Mouse (Mus musculus) mouse trophoblast stem cell (cell line): Measurements from ENCODE around the gene Npepps.
"Not testable (repeated sequence)": the region's sequence is repeated elsewhere in the genome, so short reads cannot be mapped to it uniquely, and the experiment has no call there.

Experiments
- in situ Hi-C, 2 experiments: fragments of 300-500 bp; cut with MseI, MboI; formaldehyde crosslinking; loops; 2 replicates in 1 of 2; 3 replicates in 1 of 2; pipeline ENCODE4 v1.15.1; 2025

Gene Npepps

DNA sequence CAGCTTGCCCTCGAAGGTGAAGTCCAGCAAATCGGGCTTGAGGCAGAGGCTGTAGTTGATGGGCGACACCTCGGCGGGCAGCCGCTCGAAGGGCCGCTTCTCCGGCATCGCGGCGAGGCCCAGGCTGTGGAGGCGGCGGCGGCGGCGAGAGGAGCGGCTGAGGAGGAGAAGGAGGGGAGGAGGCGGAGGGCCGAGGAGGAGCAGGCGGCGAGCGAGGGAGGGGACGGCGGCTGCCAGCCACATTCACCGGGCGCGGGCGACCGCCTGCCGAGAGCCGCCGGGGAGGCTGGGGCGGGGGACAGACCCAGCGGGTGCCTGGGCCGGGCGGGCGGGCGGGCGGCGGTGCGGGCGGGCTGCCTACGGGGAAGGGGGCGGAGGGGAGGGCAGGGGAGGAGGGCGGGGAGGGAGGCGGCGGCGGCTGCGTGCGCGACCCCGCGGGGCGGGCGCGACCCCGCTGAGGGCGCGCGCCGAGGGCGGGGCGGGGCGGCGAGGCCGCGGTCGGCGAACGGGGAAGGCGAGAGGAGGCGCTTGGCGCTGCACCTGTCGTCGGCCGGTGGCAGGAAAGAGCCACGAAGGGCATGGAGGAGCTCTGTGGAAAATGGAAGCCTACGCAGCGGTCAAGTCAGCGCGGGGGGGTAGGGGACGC is at the start of gene Npepps:
Gene Npepps (minus strand): TSS at position 423 of the 646 bp plus-strand sequence.
- in situ Hi-C loops, result no loop called here

DNA sequence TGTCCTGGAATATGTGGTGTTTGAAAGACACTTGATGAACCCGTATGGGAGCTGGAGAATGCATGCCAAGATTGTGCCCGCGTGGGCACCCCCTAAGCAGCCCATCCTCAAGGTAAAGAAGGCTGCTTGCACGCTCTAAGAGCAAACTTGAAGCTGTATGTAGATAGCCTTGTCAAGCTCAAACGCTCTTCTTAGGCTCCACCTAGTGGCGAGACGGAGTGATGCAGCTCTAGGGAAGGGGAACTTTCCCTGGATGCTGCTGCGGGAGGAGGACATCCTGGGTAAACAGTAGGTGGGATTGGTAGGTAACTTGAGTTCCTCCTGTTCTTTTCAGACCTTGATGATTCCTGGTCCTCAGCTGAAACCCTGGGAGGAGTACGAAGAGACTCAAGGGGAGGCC is 47.7 kb upstream of the Npepps start:
- in situ Hi-C loops, result no loop called here

DNA sequence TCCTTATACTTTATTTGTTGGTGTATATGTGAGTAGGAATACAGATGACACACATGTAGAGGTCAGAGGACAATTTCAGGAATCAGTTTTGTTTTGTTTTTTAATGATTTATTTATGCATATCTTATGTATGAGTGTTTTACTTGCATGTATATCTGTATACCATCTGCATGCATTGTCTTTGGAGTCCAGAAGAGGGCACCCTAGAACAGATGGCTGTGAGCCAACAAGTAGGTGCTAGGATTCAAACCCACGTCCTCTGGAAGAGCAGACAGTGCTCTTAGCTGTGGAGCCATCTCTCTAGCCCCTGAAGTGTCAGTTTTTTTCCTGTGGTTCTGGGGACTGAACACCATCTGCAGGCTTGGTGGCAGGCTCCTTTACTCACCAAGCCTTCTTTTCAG is 44.8 kb upstream of the Npepps start:
- in situ Hi-C loops, result no loop called here

DNA sequence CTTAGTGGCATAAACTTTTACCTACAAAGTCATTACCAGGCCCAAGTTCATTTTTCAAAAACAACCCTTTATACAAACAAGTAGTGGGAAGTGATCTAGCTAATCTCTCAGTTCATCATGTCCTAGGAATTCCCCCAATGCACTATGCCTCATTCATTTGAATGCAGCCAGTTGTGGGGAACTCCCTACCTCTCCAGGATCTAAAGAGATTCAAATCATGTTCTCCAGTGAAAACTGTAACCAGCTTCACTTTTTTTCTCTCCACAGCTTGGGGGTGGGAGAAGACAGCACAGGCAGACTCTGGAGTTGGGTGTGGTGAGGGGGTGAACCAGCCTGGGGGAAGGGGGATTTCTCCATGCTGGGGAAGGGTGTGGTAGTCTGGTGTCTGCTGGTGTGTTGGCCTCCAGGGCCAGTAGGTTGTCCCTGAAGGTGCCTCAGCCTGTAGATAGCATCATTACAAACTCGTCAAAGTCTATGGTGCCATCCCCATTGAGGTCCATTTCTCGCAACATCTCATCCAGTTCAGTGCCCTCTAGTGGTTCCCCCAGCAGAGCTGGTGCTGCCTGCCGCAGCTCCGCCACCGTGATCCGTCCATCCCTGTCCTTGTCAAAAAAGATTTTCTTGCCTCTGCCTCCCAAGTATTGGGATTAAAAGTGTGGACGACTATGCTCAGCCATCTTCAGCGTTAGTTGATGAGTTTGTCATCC is 41.6 kb upstream of the Npepps start:
- in situ Hi-C loops, result not testable (repeated sequence)

DNA sequence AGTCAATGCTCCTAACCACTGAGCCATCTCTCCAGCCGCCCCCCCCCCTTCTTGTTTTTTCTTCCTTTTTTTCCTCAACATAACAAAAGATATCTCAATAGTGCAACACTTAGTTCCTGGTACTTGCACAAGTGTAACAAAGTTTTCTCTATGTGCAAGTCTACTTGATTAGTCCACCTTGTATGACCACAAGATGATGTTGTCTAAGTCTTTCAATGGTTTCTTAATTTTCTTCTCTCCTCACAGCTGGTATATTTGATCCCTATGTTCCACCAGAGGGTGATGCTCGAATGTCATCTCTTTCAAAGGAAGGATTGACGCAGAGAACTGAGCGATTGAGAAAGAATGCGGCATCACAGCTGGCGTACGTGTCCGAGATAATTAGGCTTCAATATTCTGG is 40.8 kb upstream of the Npepps start:
- in situ Hi-C loops, result no loop called here

DNA sequence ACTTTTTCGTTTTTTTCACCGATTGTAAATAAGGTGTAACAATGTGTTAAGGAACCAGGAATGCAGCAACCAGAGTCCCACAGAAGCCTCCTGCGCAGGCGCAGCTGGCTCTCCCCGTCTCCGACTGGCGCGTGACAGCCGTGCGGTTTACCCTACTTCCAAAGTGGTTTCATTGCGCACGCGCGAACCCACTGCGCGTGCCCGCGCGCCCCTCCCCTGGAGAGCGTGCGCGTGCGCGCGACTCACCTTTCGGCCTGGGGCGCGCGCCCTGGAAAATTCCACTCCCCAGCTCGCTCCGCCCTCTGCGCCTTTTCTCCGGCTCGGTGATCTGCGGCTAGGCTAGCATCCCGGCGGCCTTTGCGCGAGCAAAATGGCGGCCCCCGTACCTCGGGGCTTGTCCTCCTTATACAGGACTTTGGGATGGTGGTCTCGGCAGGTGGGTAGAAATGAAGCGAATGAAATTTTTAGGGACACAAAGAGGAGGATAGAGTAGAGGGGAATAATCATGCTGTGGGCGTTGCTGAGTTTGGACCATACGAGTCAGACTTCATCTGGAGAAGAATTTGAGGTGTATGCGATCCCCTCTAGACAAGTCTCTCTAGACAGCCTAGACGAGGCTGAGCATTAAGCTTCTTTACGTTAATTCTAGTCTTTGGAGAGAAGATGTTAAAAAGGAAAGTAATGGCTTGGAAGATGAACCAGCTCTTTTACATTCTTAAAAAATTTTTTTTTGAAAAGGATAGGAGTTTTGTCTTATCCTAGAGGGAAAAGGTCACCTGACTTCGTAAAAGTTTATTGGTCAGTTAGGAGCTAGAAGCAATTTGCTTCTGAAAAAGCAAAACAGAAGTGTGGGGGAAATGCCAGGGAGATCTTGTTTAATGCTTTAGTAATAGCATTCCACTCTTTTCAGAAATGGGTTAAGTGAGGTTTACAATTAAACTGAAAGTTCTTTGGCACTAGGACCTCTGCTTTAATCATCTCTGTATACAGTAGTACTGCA is 35.4 kb upstream of the Npepps start, which contains the start of gene Mrpl45:
Gene Mrpl45 (plus strand): TSS at position 213 of the 1,000 bp plus-strand sequence.
- in situ Hi-C loops, result no loop called here

DNA sequence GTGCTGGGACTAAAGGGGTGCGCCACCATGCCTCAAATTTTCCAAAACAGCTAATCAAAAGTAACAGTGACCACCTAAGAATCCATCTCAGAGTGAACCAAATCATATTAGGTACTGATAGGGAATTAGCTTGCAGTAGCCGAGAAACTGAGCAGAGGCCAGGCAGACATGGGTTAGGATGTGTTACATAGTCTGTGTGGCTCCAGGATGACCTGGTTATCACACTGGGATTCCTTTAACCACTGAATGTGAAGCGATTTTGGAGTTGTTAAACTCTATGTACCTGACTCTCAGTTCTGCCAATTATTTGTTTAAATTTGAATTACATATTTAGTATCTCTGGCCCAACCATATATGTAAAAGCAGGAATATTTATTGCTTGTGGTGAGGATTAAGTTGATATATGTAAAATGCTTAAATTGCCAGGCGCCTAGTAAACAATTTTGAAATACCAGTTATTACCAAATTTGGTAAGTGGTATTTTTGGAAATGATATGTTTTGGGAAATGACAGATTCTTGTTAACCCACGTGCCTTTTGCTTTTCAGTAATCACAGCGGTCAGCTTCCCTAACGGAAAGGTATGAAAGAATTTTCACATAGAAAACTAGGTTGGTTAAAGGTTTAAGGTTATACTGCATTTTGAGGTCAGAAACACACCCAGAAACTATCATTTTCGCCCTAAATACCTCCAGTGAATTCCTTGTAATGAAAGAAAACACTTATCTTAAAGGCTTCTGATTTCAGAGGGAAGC is 34.5 kb upstream of the Npepps start:
- in situ Hi-C loops, result no loop called here

DNA sequence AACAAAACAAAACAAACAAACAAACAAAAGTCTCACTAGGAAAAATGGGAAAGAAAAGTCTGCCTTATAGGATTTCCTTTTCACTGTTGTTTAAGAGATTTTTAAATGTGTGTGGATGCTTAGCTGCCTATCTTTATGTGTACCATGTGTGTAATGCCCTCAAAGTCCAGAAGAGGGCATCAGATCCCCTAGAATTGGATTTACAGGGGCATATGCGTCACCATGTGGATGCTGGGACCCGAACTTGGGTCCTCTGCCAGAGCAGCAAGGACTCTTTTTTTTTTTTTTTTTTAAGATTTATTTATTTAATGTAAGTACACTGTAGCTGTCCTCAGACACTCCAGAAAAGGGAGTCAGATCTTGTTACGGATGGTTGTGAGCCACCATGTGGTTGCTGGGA is 33.7 kb upstream of the Npepps start:
- in situ Hi-C loops, result no loop called here

DNA sequence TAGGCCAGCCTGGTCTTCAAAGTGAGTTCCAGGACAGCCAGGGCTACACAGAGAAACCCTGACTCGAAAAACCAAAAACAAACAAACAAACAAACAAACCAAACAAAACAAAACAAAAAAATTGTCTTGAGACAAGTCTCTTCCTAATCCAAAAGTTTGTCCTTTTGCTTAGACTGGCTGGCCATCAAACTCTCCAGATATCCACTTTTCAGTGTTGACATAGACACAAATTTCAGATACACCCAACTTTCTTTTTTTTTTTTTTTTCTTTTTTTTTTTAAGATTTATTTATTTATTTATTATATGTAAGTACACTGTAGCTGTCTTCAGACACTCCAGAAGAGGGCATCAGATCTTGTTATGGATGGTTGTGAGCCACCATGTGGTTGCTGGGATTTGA is 32.4 kb upstream of the Npepps start:
- in situ Hi-C loops, result not testable (repeated sequence)

DNA sequence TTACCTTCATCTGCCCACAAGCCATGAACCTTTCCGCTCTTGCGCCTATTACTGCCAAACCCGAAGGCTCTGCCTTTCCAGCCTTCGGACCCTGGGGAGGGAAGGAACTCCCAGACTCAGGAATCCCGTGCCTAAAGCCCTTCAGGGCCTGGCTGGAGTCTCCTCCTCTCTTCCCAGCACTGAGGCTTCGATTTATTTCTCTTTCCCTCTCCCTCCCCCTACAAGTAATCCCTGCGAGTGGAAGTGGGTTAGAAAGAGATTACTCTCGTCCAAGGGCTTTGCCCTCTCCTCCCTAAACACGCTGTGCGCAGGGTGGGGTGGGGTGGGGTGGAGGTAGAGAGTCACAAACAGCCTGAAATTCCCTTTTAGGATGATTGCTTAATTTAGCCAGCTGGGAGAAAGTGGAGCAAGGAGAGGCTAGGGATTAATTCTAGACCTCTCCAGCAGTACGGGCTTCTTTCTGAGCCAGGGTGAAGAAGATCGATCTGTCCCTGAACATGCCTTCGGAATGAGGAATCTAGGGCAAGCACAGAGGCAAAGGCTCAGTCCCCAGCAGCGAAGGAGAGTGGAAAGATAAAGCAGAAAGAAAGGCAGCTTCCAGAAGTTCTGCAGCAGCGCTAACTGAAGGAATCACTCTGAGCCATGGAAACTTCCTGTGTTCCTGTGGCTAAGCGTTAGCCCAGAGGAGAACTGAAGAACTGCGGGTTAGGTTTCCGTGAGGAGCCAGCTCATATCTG is 30.6 kb upstream of the Npepps start:
- in situ Hi-C loops, result no loop called here

DNA sequence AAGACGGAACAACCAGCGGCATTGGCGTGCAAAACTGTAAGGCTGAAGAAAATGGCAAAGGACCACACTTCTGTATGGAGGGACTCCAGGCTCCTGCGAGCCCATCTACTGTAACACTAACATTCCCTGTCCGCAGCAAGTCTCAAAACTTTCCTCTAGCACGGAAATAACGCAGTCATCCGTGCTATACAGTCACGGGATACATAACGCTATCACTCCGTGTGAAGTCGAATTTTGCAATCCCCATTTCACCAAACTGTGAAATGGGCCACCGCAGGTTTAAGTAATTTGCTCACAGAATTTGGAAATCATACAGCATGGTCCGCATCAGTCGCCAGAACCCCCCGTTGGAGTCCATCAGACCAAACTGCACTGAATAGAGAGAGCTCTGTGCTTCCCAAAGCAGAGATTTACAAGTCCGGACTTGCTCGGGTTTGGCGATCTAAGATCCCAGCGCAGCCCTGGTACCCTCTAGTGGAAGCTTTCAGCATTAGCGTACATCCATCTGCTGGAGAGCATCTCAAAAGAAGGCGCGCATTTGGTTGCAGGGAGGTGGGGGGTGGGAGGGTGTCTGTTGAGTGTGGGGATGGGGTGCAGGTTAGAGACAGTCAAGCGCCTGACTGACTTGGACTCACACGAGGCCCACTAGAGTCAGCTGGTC is 29.6 kb upstream of the Npepps start:
- in situ Hi-C loops, result no loop called here

DNA sequence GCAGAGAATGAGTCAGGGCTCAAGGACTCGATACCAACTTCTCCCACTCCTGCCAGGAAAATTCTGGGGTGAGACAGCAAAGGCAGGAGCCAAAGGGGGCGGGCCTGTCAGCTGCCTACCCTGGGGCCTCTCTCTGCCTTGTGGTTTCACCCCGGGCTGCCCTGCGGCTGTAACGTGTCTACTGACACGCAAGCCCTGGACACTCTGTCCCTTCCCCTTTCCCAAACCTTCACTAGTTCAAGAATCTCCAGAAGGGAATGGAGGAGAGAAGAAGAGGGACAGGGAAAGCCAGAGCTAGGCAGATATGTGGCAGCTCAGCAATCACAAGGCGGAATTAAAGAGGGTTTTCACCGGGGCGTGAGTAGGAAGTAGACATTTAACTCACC is 29.0 kb upstream of the Npepps start:
- in situ Hi-C loops, result no loop called here

DNA sequence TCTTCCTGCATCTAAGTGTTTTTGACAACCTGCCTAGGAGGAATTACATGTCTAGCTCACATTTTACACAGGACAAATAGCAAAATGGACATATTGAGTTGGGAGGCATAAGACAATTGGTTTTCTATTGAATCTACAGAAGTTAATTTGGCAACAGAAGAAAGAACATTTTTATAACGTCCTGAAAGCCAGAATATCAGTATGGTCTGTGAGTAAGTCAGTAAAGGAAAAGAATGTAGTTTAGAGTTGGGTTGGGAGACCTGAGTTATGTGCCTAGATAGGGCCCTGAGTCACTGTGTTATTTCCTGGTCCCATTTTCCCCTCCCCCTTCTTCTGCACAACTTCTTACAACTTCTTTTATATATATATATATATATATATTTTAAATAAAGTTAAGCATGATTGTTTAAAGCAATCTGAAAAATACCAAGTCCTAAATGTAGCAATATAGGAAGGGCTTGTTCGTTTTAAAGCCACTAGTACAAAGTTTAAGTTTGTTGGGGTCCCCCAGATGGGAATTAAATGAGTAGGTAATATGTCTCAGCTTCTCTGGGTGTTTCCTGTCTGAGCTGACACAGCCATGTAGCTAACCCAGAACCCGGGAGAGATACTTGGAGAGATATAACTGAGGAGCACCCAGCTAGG is 28.5 kb upstream of the Npepps start:
- in situ Hi-C loops, result no loop called here

DNA sequence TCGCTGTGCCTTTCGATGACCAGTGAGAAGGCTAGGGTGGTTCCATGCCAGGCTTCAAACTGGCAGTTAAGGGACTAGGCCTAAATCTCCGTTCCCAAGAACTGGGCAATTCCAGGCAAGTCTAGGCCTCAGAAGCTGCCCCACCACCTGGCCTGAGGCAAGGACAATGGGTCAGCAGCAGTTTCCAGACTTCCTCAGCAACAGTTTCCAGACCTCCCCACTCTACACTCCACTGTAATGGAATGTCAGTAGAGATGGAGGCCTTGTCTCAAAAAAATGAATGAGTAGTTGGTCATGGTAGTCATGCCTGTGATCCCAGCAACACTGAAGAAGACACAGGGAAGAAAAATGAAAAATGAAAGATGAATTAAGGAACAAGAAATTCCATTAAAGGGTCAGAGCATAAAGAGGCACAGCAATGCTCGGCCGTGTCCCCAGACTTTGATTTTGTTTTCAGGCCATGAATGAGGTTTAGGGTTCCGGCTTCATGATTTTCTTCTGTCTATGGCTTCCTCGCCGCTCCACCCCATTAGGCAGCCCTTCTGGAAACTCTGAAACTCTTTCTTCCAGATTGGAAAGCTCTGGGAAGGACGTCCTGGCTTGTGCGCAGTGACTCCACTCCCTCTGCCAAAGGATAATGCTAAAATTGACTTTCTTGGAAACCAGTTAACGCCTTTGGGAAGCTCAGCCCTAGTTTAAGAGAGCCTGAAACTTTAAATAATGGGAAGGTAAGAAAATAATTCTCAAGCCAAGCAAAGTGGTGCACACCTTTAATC is 27.0 kb upstream of the Npepps start:
- in situ Hi-C loops, result no loop called here

DNA sequence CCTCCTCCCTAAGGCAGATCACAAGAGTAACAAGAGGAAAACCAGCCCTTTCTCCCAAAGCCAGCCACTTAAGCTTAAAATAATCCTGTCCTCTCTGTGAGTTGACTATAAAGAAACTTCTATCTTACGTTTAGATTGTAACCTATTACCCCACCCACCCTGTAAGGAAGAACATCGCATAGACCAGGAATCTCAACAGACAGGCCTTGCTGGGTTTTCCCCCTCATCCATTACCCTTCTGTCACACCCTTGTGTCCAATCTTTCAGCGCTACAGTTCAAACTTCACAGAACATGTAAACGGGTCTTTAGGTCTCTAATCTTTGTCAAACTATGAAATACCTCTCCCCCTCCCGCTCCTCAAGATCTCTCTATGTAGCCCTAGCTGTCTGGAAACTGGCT is 24.2 kb upstream of the Npepps start:
- in situ Hi-C loops, result no loop called here

DNA sequence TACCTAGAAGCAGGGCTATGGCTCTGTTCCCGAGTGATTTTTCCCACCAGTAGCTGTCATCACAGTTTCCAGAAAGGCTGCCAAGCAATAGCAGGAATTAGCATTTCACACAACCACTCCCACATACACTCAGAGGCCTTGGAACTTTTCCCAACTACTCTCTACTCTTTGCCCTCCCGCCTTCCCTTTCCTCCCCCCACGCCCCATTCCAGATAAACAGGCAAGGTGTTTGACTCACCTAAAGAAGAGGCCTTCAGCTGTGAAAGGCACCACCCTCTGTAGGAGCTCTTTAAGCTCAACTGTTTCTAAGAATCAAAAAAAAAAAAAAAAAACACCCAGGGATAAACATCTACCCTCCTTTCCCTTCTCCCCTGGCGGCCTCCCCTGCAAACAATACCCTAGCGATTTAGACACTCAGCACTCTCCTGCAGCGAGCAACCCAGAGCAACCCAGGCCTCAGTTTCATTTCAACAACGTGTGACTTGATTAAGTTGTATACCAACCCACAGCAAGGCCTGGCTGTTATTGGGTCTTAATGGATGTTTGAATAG is 21.9 kb upstream of the Npepps start:
- in situ Hi-C loops, result no loop called here

DNA sequence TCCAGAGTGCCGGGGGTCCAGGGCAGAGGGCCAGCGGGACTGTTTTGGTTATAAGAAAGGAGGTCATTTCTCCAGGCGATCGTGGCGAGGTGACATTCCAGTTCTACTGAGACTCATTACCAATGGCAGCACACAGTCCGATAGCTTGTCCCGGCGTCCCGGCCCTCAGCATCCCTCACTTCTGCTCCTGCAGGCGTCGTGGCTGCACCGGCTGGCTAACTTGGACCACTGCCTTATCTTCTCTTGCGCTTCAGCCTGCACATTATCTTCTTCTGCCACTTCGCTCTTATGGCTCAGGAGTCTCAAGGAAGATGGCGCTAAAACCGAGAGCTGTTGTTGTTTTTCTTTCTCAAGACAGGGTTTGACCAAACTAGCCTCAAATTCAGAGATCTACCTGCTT is 21.0 kb upstream of the Npepps start:
- in situ Hi-C loops, result no loop called here

DNA sequence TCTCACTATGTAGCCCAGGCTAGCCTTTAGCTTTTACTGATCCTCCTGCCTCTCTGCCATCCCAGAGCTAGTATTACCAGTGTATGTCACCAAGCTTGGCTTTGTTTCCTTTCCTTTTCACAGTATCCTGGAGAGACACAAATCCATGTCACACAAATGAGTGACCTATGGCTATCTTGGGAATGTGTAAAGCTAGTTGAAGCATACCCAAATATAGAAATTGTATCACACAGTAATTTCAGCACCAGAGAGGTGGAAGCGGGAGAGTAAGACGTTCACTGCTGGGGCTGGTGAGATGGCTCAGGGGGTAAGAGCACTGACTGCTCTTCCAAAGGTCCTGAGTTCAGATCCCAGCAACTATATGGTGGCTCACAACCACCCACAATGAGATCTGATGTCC is 19.5 kb upstream of the Npepps start:
- in situ Hi-C loops, result no loop called here

DNA sequence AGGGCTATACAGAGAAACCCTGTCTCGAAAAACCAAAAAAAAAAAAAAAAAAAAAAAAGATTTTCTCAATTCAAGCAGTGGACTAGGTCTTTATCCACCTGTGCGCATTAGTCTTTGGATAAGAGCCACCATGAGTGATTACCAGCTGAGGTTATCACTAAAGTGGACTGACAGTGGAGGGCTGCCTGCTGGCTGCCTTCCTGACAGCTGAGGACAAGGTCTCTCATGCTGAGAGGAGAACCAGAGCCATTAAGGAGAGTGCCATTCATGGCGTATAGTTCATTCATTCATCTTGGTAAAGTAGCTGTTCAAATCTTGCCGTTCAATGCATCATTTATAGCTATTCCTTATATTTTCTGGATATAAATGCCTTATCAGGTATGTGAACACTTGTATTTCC is 16.1 kb upstream of the Npepps start:
- in situ Hi-C loops, result no loop called here
